In genomic region chrX:164258057-164258456, GRCm38 (mm10) we compare ENCODE assay signal across 20 mouse cellular contexts. TPM values are rescaled to one million over a fixed set of nuclear protein-coding genes. Genes with fewer than 3 reads are reported as not detected.
DNase-seq lines count a peak whose midpoint lies in the region; ATAC-seq and TF ChIP-seq lines count a peak whose summit lies in the region.
"Had no signal": no experiment of that assay in that cellular context is flagged by ENCODE, and none has a peak within 500 bp of the region (broad histone marks: within the 10 kb centered on the region; RNA-seq: fewer than 3 reads in every experiment).

Gene Bmx (minus strand): TSS chrX:164258193.

- peak within 1 kb of the TSS; percentile 18; the same call in 1 of the 2 replicates for H3K4me2 ChIP-seq in liver, postnatal 0 days (ENCODE audit: low read depth, low read length)
- H3K4me2 ChIP-seq in liver, embryonic 12.5 days, result no peak within 1 kb of the TSS
- H3K4me2 ChIP-seq in heart, embryonic 15.5 days, result peak within 1 kb of the TSS; percentile 38
- H3K4me2 ChIP-seq: forebrain, embryonic 13.5 days; hindbrain, embryonic 12.5 days; intestine, embryonic 15.5 days; lung, embryonic 14.5 days; midbrain, embryonic 12.5 days had no signal

- H3K9me3 ChIP-seq in liver, postnatal 0 days (ENCODE audit: low read length), result no peaks in the 10 kb centered on the region
- H3K9me3 ChIP-seq in liver, embryonic 12.5 days (replicated peaks), result no peaks in the 10 kb centered on the region
- no peaks in the 10 kb centered on the region for H3K9me3 ChIP-seq in heart, embryonic 15.5 days (replicated peaks)
- no peaks in the 10 kb centered on the region for H3K9me3 ChIP-seq in megakaryocyte, embryonic 14.5 days
- H3K9me3 ChIP-seq: forebrain, embryonic 13.5 days; hindbrain, embryonic 12.5 days; intestine, embryonic 15.5 days; midbrain, embryonic 12.5 days had no signal

- TF ChIP-seq CTCF in liver, postnatal 0 days (IDR thresholded peaks at IDR 0.05; ENCODE audit: low read depth), result no peak
- no peak for TF ChIP-seq CTCF in gastrocnemius, adult 2 months (IDR thresholded peaks at IDR 0.05)

- intact Hi-C loops in gastrocnemius, adult 2 months (cut with DNase I), result no loop called here

- DNase-seq in liver, postnatal 0 days, result no peak
- no peak for DNase-seq in gastrocnemius, adult 2 months
- DNase-seq in frontal cortex, postnatal 10 days (ENCODE audit: low spot score in 2 of 2), result no peak
- DNase-seq in adrenal gland, postnatal 14 days, result no peak
- DNase-seq: cerebellum, adult 9-11 months; lung, embryonic 14.5 days; thymus, postnatal 4 days had no signal

- no peak for ATAC-seq in liver, postnatal 0 days
- ATAC-seq in liver, embryonic 12.5 days, result no peak
- peak; percentile 31 for ATAC-seq in heart, embryonic 15.5 days (replicated peaks; ENCODE audit: insufficient number of reproducible peaks, insufficient read depth, low FRiP score, low read depth)
- ATAC-seq: forebrain, embryonic 13.5 days; intestine, embryonic 15.5 days; Patski had no signal

- peak within 1 kb of the TSS; percentile 39; the same call in 1 of the 2 replicates for H3K27ac ChIP-seq in liver, postnatal 0 days (ENCODE audit: low read depth)
- H3K27ac ChIP-seq in liver, embryonic 12.5 days, result no peak within 1 kb of the TSS
- peak within 1 kb of the TSS; percentile 14 for H3K27ac ChIP-seq in brown adipose tissue, adult 24 weeks (replicated peaks; ENCODE audit: low read depth, low read length)
- peak within 1 kb of the TSS; percentile 54 for H3K27ac ChIP-seq in heart, embryonic 15.5 days
- H3K27ac ChIP-seq in gastrocnemius, adult 2 months, result no peak within 1 kb of the TSS
- H3K27ac ChIP-seq: forebrain, embryonic 13.5 days; hindbrain, embryonic 12.5 days; intestine, embryonic 15.5 days; kidney, postnatal 0 days; layer of hippocampus, adult 2 months; left cerebral cortex, adult 2 months; midbrain, embryonic 12.5 days had no signal

- no peak for TF ChIP-seq EP300 in liver, postnatal 0 days (IDR thresholded peaks at IDR 0.05; ENCODE audit: low read depth)

- H3K4me3 ChIP-seq in liver, postnatal 0 days (ENCODE audit: low read depth, low read length), result 0 out of 2 replicates have a peak within 1 kb of the TSS, but pooled peaks have one; percentile 8
- no peak within 1 kb of the TSS for H3K4me3 ChIP-seq in liver, embryonic 12.5 days
- H3K4me3 ChIP-seq in brown adipose tissue, adult 24 weeks (ENCODE audit: insufficient read depth, low read depth, low read length), result peak within 1 kb of the TSS; percentile 25; the same call in 1 of the 2 replicates
- peak within 1 kb of the TSS; percentile 2; the same call in 1 of the 2 replicates for H3K4me3 ChIP-seq in heart, embryonic 15.5 days
- H3K4me3 ChIP-seq in megakaryocyte, embryonic 14.5 days (replicated peaks), result peak within 1 kb of the TSS; percentile 23
- no peak within 1 kb of the TSS for H3K4me3 ChIP-seq in gastrocnemius, adult 2 months
- H3K4me3 ChIP-seq: forebrain, embryonic 13.5 days; hindbrain, embryonic 12.5 days; intestine, embryonic 15.5 days; layer of hippocampus, adult 2 months; left cerebral cortex, adult 2 months; midbrain, embryonic 12.5 days; myocyte had no signal

- no peaks in the 10 kb centered on the region for H3K4me1 ChIP-seq in liver, postnatal 0 days (ENCODE audit: insufficient read depth)
- H3K4me1 ChIP-seq in liver, embryonic 12.5 days, result no peaks in the 10 kb centered on the region
- H3K4me1 ChIP-seq in brown adipose tissue, adult 24 weeks (ENCODE audit: control insufficient read depth, insufficient read depth, insufficient read length, low read length), result no peaks in the 10 kb centered on the region
- H3K4me1 ChIP-seq in heart, embryonic 15.5 days (replicated peaks), result no peaks in the 10 kb centered on the region
- peaks cover 16% of the 10 kb centered on the region for H3K4me1 ChIP-seq in megakaryocyte, embryonic 14.5 days
- H3K4me1 ChIP-seq: forebrain, embryonic 13.5 days; hindbrain, embryonic 12.5 days; intestine, embryonic 15.5 days; midbrain, embryonic 12.5 days had no signal

- H3K27me3 ChIP-seq in liver, postnatal 0 days (ENCODE audit: insufficient read depth, low read length), result no peaks in the 10 kb centered on the region
- H3K27me3 ChIP-seq in liver, embryonic 12.5 days (replicated peaks), result peaks cover 7% of the 10 kb centered on the region; the same call in 1 of the 2 replicates
- no peaks in the 10 kb centered on the region for H3K27me3 ChIP-seq in heart, embryonic 15.5 days
- H3K27me3 ChIP-seq in megakaryocyte, embryonic 14.5 days (replicated peaks), result peaks cover 9% of the 10 kb centered on the region
- H3K27me3 ChIP-seq: forebrain, embryonic 13.5 days; intestine, embryonic 15.5 days had no signal

- H3K9ac ChIP-seq in liver, postnatal 0 days (replicated peaks), result no peak within 1 kb of the TSS
- H3K9ac ChIP-seq in liver, embryonic 12.5 days, result no peak within 1 kb of the TSS
- no peak within 1 kb of the TSS for H3K9ac ChIP-seq in heart, embryonic 15.5 days
- H3K9ac ChIP-seq: forebrain, embryonic 13.5 days; hindbrain, embryonic 12.5 days; intestine, embryonic 15.5 days; lung, embryonic 14.5 days; midbrain, embryonic 12.5 days had no signal

- no peaks in the 10 kb centered on the region for H3K36me3 ChIP-seq in liver, postnatal 0 days (replicated peaks; ENCODE audit: insufficient read depth, low read length)
- H3K36me3 ChIP-seq in liver, embryonic 12.5 days, result no peaks in the 10 kb centered on the region
- H3K36me3 ChIP-seq in heart, embryonic 15.5 days, result no peaks in the 10 kb centered on the region
- no peaks in the 10 kb centered on the region for H3K36me3 ChIP-seq in megakaryocyte, embryonic 14.5 days (replicated peaks; ENCODE audit: low read length)
- H3K36me3 ChIP-seq: hindbrain, embryonic 12.5 days; intestine, embryonic 15.5 days; midbrain, embryonic 12.5 days had no signal

- WGBS in liver, postnatal 0 days (ENCODE audit: insufficient replicate concordance), result 51% methylated on average over 8 of the region's 8 CpGs
- WGBS in liver, embryonic 12.5 days (ENCODE audit: insufficient replicate concordance), result 42% methylated on average over 8 of the region's 8 CpGs
- 46% methylated on average over 8 of the region's 8 CpGs for WGBS in heart, embryonic 15.5 days

RNA-seq across cellular contexts. Expression of gene Bmx, which starts in this region (rescaled TPM):
- 0.81 and 0.83 TPM in 2 replicates for polyA plus RNA-seq in liver, postnatal 0 days (2015; fragmentation: Nextera tagmentation; extraction: Ambion mirVana)
- 0.16 and 0.20 TPM in 2 replicates for polyA plus RNA-seq in liver, embryonic 12.5 days (2016; fragmentation: Nextera tagmentation; extraction: Ambion mirVana)
- 0.38 TPM in 1 of 2 replicates, not detected in the other for polyA plus RNA-seq in brown adipose tissue, adult 24 weeks (2012; ENCODE audit: insufficient read depth, insufficient read length, missing spikeins)
- polyA plus RNA-seq in heart, embryonic 15.5 days (2015; fragmentation: Nextera tagmentation; extraction: Ambion mirVana), result 4.5 and 4.6 TPM in 2 replicates
- polyA plus RNA-seq in megakaryocyte, embryonic 14.5 days (2012; ENCODE audit: insufficient read depth, low replicate concordance), result not detected in 2 replicates
- under 1 TPM; 0.08 to 0.28 TPM for total RNA-seq in gastrocnemius, adult 2 months (2021)
- 0.56 and 1.0 TPM in 2 replicates for total RNA-seq in adrenal gland, postnatal 14 days (2021)
- polyA plus RNA-seq: myocyte, Patski had no signal

Comparison
In these comparisons a context has a peak if more than half of its experiments do, and no peak if none do; other contexts are left out.
1. H3K27ac ChIP-seq: peak in liver, postnatal 0 days (single experiment), brown adipose tissue, adult 24 weeks (single experiment) and heart, embryonic 15.5 days (single experiment); none in liver, embryonic 12.5 days (single experiment) and gastrocnemius, adult 2 months (single experiment).
2. H3K4me3 ChIP-seq: peak in liver, postnatal 0 days (single experiment), brown adipose tissue, adult 24 weeks (single experiment), heart, embryonic 15.5 days (single experiment) and megakaryocyte, embryonic 14.5 days (single experiment); none in liver, embryonic 12.5 days (single experiment) and gastrocnemius, adult 2 months (single experiment).